Mouse (Mus musculus) heart, adult 2 months (tissue): ENCODE results near the gene Zfyve19. TPM values are rescaled to one million over a fixed set of nuclear protein-coding genes. Genes with fewer than 3 reads are reported as not detected.

Experiments
- DNase-seq, 2 experiments: peaks; one replicate each; pipeline ENCODE4 v3.0.0; 2021
- H3K27ac ChIP-seq: fragments of 200-600 bp; 2 replicates; pipeline ENCODE4 v1.8.1; 2022
- H3K27me3 ChIP-seq: fragments of 200-500 bp; 2 replicates; pipeline ENCODE4 v1.6.1; 2012; ENCODE audit warnings: mild to moderate bottlenecking, low read length, inconsistent platforms, mixed read lengths; ENCODE audit not compliant: control insufficient read depth, insufficient read depth
- H3K36me3 ChIP-seq: fragments of 200-500 bp; 2 replicates; pipeline ENCODE4 v1.6.1; 2012; ENCODE audit warnings: low read length, inconsistent platforms; ENCODE audit not compliant: control insufficient read depth, insufficient read depth
- H3K4me1 ChIP-seq: fragments of 200-500 bp; 2 replicates; pipeline ENCODE4 v1.6.1; 2011; ENCODE audit warnings: low read length; ENCODE audit not compliant: control insufficient read depth, insufficient read depth
- H3K4me3 ChIP-seq: fragments of 200-600 bp; 2 replicates; pipeline ENCODE4 v1.8.1; 2022
- H3K79me2 ChIP-seq: fragments of 200-500 bp; replicated peaks from 2 replicates; pipeline ENCODE4 v1.6.1; 2012; ENCODE audit warnings: mild to moderate bottlenecking, inconsistent platforms, low read length, moderate library complexity, mixed read lengths; ENCODE audit not compliant: control insufficient read depth, insufficient read depth
- H3K9ac ChIP-seq: fragments of 200-500 bp; 2 replicates; pipeline ENCODE4 v1.6.1; 2012; ENCODE audit warnings: low read depth, mild to moderate bottlenecking, control low read depth, inconsistent platforms, low read length, mixed read lengths
- CTCF ChIP-seq: fragments of 200-600 bp; IDR thresholded peaks from 2 replicates; pipeline ENCODE4 v1.8.1; 2022; ENCODE audit warnings: antibody characterized with exemption, mild to moderate bottlenecking, moderate library complexity
- EP300 ChIP-seq: fragments of 200-500 bp; IDR thresholded peaks from 2 replicates; pipeline ENCODE4 v1.6.1; 2011; ENCODE audit warnings: low read depth, low read length, control low read depth; ENCODE audit not compliant: insufficient read depth
- POLR2A ChIP-seq: fragments of 200-500 bp; IDR thresholded peaks from 2 replicates; pipeline ENCODE4 v1.6.1; 2011; ENCODE audit warnings: mild to moderate bottlenecking, low read depth, low read length, control low read depth; ENCODE audit not compliant: insufficient read depth
- WGBS: fragments of 180-500 bp; shearing (Covaris S2); methylation state at CpG from one replicate; pipeline ENCODE4 v1.1.7; 2018; 5-methylcytosine and 5-hydroxymethylcytosine counted together
- intact Hi-C: fragments of 180-260 bp; cut with DNase I; formaldehyde crosslinking; loops from one replicate; pipeline ENCODE4 v1.15.1; 2025
- polyA plus RNA-seq: library from polyadenylated mRNA; depleted of rRNA; stranded (reverse); fragments of >200 nt; gene quantifications from 2 replicates; pipeline ENCODE4 v1.2.3, GENCODE M21; 2012
- total RNA-seq, 2 experiments: library from RNA; stranded (reverse); gene quantifications; 2 replicates each; pipeline ENCODE4 v1.2.3; 2021

Zfyve19 gene
- total and polyA plus RNA-seq, 3 experiments: 8.5 to 17.1 (median 11.6) TPM

- H3K79me2 ChIP-seq: no peaks in the 10 kb centered on the region
- H3K36me3 ChIP-seq: no peaks in the 10 kb centered on the region
- TF ChIP-seq CTCF: peak; percentile 56
- no peak for TF ChIP-seq POLR2A
- TF ChIP-seq EP300: no peak
- H3K9ac ChIP-seq: peak within 1 kb of the TSS; percentile 60
- H3K27me3 ChIP-seq: no peaks in the 10 kb centered on the region
- H3K4me1 ChIP-seq: peaks cover 5% of the 10 kb centered on the region
- DNase-seq: peak; percentile 79 to 83
- intact Hi-C loops: loop anchor here (2.0 kb wide), 1 partner anchor 22 kb away; no protein-coding TSS in a partner anchor
- peak within 1 kb of the TSS; percentile 53 for H3K4me3 ChIP-seq
- H3K27ac ChIP-seq: no peak within 1 kb of the TSS; the same call in 1 of the 2 replicates
- under 1% methylated on average over 60 of the region's 60 CpGs for WGBS
Observed at GRCm38 (mm10) chr2:119166901-119167865, 41.2 kb upstream of the Zfyve19 start, which contains the start of gene Gchfr. Gchfr (plus strand) TSS chr2:119167773.

GRCm38 (mm10) chr2:119167866-119168256 is 40.6 kb upstream of the Zfyve19 start:
- whole genome bisulfite sequencing: 9% methylated on average over 26 of the region's 26 CpGs
- intact Hi-C loops: loop anchor here (2.0 kb wide), 1 partner anchor 21 kb away; no protein-coding TSS in a partner anchor
- peaks cover 5% of the 10 kb centered on the region for H3K4me1 ChIP-seq
- DNase-seq: no peak
- peak overlapping the region; percentile 53 for H3K4me3 ChIP-seq
- TF ChIP-seq CTCF (no peak), POLR2A (no peak), EP300 (no peak)
- H3K79me2 ChIP-seq: no peaks in the 10 kb centered on the region
- H3K9ac ChIP-seq: peak overlapping the region; percentile 60
- H3K27me3 ChIP-seq: no peaks in the 10 kb centered on the region
- no peaks in the 10 kb centered on the region for H3K36me3 ChIP-seq
- no peak overlapping the region; the same call in 1 of the 2 replicates for H3K27ac ChIP-seq

- WGBS: 90% methylated on average over 2 of the region's 2 CpGs
Observed at GRCm38 (mm10) chr2:119170282-119170681, 38.1 kb upstream of the Zfyve19 start.

GRCm38 (mm10) chr2:119171574-119171973 is 36.8 kb upstream of the Zfyve19 start:
- H3K9ac ChIP-seq: no peak overlapping the region
- no peak for DNase-seq
- intact Hi-C loops: no loop called here
- no peaks in the 10 kb centered on the region for H3K79me2 ChIP-seq
- 57% methylated on average over 8 of the region's 8 CpGs for whole genome bisulfite sequencing
- no peak for TF ChIP-seq POLR2A
- H3K4me1 ChIP-seq: peaks cover 7% of the 10 kb centered on the region
- no peaks in the 10 kb centered on the region for H3K27me3 ChIP-seq
- H3K27ac ChIP-seq: no peak overlapping the region
- no peaks in the 10 kb centered on the region for H3K36me3 ChIP-seq
- no peak overlapping the region for H3K4me3 ChIP-seq

More at GRCm38 (mm10) chr2:119170282-119170681, 38.1 kb upstream of the Zfyve19 start:
- H3K9ac ChIP-seq: no peak overlapping the region
- no peak overlapping the region for H3K4me3 ChIP-seq
- no peak overlapping the region for H3K27ac ChIP-seq
- DNase-seq: no peak
- H3K79me2 ChIP-seq: no peaks in the 10 kb centered on the region
- TF ChIP-seq EP300 (no peak), CTCF (no peak), POLR2A (no peak)
- H3K27me3 ChIP-seq: no peaks in the 10 kb centered on the region
- intact Hi-C loops: no loop called here
- H3K36me3 ChIP-seq: no peaks in the 10 kb centered on the region
- H3K4me1 ChIP-seq: peaks cover 7% of the 10 kb centered on the region

GRCm38 (mm10) chr2:119172446-119172845 is 36.0 kb upstream of the Zfyve19 start:
- TF ChIP-seq EP300 (no peak), CTCF (no peak), POLR2A (no peak)
- H3K79me2 ChIP-seq: no peaks in the 10 kb centered on the region
- H3K9ac ChIP-seq: no peak overlapping the region
- no peak overlapping the region for H3K27ac ChIP-seq
- WGBS: 85% methylated on average over 7 of the region's 7 CpGs
- intact Hi-C loops: no loop called here
- no peak for DNase-seq
- no peak overlapping the region for H3K4me3 ChIP-seq
- H3K36me3 ChIP-seq: no peaks in the 10 kb centered on the region
- H3K27me3 ChIP-seq: no peaks in the 10 kb centered on the region
- peaks cover 1% of the 10 kb centered on the region for H3K4me1 ChIP-seq
